Mouse (Mus musculus): Measurements from ENCODE around the gene Zbtb7b.

GRCm38 (mm10) chr3:89337062-89337720 is 57.4 kb downstream of the Zbtb7b start:
- TF ChIP-seq POLR2A (IDR thresholded peaks at IDR 0.05; ENCODE audit: extremely low read depth, insufficient read depth, low read length) = no peak
- TF ChIP-seq CTCF (IDR thresholded peaks at IDR 0.05; ENCODE audit: extremely low read depth, insufficient read depth, low read length) = no peak

All from cortical plate, adult 2 months (tissue).